Mouse (Mus musculus): ENCODE measurements around the gene Hsbp1. TPM values are rescaled to one million over a fixed set of nuclear protein-coding genes. Genes with fewer than 3 reads are reported as not detected.

Gene Hsbp1
- polyA plus RNA-seq (2017; shearing (Covaris generic)), result 100 to 1,000 TPM; 174 to 175 TPM

DNA sequence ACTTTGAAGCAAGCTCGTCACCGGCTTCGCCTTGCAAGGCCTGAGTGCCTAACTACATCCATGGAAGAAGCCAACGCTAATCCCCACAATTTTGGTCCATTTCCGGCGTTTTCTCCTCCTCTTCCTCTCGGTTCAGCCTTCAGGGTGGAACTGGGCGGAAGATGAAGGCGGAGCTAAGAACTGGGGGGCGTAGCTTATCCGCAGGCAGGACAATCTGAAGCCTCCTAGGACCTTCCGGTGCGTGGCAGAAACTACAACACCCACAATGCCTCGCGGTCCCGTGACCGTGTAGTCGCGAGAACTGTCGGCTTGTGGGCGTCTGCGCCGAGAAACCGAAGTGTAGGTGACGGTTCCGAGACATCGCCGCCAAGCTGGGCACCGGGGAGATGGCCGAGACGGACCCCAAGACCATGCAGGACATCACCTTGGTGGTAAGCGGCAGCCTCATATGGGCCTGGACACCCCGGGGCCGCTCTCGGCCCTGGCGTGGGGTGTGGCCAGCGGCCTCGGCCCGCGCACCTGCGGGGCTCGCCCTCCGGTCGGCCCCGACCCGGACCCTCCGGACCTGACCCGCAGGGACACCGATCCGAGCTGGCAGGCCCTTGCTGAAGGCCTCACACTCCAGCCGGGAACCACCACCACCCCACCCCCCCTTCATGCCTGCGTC is at the start of gene Hsbp1:
Hsbp1 (plus strand) TSS at position 299 of the 667 bp plus-strand sequence.

DNA sequence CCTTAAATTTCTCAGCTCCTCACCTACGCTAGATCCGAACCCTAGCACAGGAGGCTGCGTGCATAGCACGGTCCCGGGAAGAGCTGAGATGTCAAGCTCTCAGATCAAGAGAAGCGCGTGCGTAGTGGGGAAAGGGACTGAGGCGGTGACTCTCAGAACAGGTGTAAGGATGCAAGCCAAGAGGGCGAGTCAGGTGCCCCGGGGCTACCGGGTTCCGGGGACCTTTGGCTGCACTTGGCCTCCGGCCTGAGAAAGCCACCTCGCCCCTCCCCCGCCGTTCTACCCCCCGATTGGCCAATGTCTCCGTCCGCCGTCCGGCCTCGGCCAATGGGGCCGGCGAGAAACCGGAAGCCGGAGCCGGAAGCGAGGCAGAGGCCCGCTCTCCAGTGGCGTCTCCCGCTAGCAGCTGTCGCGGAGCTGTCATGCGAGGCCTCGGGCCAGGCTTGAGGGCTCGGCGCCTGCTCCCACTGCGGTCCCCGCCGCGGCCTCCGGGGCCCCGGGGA is 50.3 kb downstream of the Hsbp1 start, which contains the start of gene Mlycd:
Mlycd (plus strand) TSS at position 355 of the 503 bp plus-strand sequence.

Other genes with a start within 250 kb of the Hsbp1 start
- 10 to 100 TPM; 34.2 to 34.3 TPM for gene Mlycd, start 50.4 kb downstream of the Hsbp1 start, polyA plus RNA-seq (2017; shearing (Covaris generic))
- 10 to 100 TPM; 14.3 to 19.4 TPM for gene Osgin1, start 89.6 kb downstream of the Hsbp1 start, polyA plus RNA-seq (2017; shearing (Covaris generic))
- gene Necab2, start 102.2 kb downstream of the Hsbp1 start, polyA plus RNA-seq (2017; shearing (Covaris generic)), result under 1 TPM in 1 of 2 experiments, not detected in 1; 0.23 TPM
- gene Slc38a8, start 157.2 kb downstream of the Hsbp1 start, polyA plus RNA-seq (2017; shearing (Covaris generic)), result under 1 TPM in 1 of 2 experiments, not detected in 1; 0.54 TPM
- 10 to 100 TPM; 78.1 to 93.0 TPM for gene Mbtps1, start 214.2 kb downstream of the Hsbp1 start, polyA plus RNA-seq (2017; shearing (Covaris generic))
- gene Hsdl1, start 230.7 kb downstream of the Hsbp1 start, polyA plus RNA-seq (2017; shearing (Covaris generic)), result 100 to 1,000 TPM in 1 of 2 experiments, 10 to 100 TPM in 1; 81.4 to 119 TPM
- gene Dnaaf1, start 230.7 kb downstream of the Hsbp1 start, polyA plus RNA-seq (2017; shearing (Covaris generic)), result not detected